Mouse (Mus musculus) lung, postnatal 14 days (tissue): ENCODE measurements around the gene Ubxn7.

Experiments
- DNase-seq: peaks from one replicate; pipeline ENCODE4 v3.0.0; 2021

The Ubxn7 gene

DNA sequence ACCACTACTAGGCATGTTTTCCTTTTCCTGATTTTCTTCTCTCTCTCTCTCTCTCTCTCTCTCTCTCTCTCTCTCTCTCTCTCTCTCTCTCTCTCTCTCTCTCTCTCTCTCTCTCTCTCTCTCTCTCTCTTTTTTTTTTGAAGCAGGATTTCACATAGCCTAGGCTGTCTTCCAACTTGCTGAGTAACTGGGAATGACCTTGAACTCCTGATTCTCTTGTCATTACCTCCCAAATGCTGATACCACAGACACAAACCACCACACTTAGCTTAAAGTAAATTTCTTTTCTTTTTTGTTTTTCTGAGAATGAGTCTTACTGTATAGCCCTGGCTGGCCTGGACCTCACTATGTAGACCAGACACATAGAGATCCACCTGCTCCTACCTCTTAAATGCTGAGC, 102.6 kb downstream of the Ubxn7 start:
- DNase-seq = no peak

DNA sequence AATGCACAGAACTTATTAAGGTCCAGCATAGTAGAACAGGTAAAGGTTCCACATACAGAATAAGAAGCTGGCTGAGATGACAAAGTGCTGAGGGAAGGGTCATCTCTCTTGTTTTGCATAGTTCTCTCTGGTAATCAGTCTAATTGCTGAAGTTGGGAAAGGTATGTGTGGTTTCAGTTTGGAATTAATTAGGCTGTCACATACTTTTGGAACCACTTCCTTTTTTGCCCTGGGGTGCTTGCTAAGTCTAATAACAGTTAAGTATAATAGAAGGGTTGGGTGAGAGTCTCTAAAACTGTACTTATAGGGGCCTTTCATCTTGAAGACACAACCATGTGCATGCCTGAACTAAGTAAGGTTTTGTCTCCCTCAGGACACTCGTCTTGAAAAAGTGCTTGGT, 104.6 kb downstream of the Ubxn7 start:
- DNase-seq = no peak

DNA sequence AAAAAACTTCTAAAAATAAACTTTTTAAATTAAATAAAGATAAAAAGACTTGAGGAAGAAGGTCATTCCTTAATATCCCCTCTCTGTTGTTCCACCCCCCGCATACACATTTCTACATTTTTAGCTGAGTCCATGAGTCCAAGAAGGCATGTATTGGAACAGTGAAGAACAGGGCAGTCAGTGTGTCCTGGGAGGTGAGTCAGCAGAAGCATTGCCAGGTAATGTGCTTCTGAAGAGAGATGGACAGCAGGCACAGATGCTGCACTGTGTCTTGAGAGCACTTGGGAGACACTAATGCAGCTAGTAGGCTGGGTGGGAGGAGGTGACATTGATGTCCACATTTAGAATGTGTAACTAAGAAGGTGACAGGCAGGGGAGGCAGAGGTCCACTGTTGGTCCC, 105.2 kb downstream of the Ubxn7 start:
- DNase-seq = no peak

DNA sequence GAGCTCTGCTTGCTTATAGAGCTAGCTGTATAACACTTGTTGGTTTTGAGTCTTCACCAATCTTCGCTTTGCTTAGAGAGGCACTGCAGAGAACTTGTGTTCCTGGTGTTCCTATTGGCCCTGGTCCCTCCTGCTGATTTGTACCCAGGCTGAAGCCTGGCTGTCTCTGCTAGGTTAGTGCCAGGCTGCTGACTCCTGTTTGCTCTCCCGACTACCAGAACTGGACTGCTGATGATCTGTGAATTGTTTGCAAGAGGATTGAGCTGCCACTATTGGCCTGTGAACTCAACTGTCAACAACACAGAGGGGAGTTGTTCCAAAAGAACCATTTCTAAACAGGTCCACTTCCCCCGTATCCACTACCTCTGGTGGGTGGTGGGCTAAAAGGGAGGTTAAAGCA, 109.4 kb downstream of the Ubxn7 start:
- DNase-seq = no peak
